Mouse (Mus musculus): ENCODE results near the gene Sh3bgrl.

DNA sequence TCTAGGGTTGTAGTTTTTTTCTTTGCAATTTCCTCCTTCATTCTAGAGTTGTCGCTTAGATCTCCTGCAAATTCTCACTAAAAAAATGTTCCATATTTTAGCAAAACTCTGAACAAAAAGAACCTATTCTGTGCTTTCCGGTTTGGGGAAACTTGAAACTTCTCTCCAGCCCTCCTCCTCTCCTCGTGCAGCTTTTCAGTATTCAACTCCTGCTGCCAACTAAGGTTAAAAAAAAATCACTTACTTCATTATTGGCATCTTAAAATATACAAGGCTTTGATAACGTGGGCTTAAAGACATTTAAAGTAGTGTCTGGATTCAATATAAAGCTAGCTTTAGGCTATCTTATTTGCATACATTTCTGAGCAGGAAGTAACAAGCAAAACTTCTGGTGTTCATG, 365 bp upstream of the Sh3bgrl start:
- TF ChIP-seq CTCF (IDR thresholded peaks at IDR 0.05; ENCODE audit: low read depth): no peak
- TF ChIP-seq EP300 (IDR thresholded peaks at IDR 0.05; ENCODE audit: low read depth): no peak
